8 mouse cellular contexts compared by ENCODE assay signal in the genomic region with DNA sequence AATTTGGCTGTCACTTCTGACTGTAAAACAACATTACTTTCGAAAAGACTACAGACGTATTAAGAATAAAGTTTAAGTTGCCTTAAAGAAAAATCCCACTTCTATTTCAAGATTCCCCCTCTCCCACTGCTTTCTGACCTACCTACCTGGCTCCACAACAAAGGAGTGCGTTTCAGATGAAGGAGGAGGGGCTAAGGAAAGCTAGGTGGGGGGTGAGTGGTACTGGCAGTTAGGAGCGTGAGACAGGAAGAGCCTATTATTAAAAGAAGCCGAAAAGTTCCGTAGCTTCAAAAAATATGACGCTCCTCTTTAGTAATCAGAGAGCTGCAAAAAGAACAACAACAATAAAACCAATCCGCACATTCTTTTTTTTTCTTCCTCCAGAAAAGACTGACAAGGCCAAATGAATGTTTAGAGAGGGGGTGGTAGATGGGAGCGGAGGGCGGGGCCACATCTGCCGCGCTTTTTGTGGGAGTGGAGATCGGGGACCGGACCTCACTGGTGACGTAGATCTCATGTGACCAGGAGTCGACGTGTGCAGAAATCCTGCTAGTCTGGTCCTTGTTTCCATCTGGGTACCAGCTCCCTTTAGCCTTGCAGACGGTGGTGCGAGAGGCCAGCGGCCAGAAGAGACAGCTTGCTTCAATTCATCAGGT. TPM values are rescaled to one million over a fixed set of nuclear protein-coding genes. Genes with fewer than 3 reads are reported as not detected.
DNase-seq lines count a peak whose midpoint lies in the region; ATAC-seq lines count a peak whose summit lies in the region.

A gene (plus strand): TSS at position 506 of the 656 bp plus-strand sequence.

- intact Hi-C loops in left cerebral cortex, postnatal 14 days (cut with DNase I) = no loop called here

- H3K4me2 ChIP-seq in intestine, embryonic 14.5 days (ENCODE audit: low read length) = peak within 1 kb of the TSS; percentile 43

- peak; percentile 89 for ATAC-seq in intestine, embryonic 14.5 days (replicated peaks; ENCODE audit: low FRiP score, low TSS enrichment, low read depth)

- H3K4me3 ChIP-seq in intestine, embryonic 14.5 days (ENCODE audit: low read depth, low read length) = peak within 1 kb of the TSS; percentile 66

- H3K27ac ChIP-seq in intestine, embryonic 14.5 days (ENCODE audit: low read depth) = peak within 1 kb of the TSS; percentile 88

- H3K36me3 ChIP-seq in intestine, embryonic 14.5 days (ENCODE audit: control insufficient read depth, insufficient read depth, low read length) = peaks cover 11% of the 10 kb centered on the region

- H3K27me3 ChIP-seq in intestine, embryonic 14.5 days (replicated peaks; ENCODE audit: control insufficient read depth, insufficient read depth, low read length) = no peaks in the 10 kb centered on the region

- H3K4me1 ChIP-seq in intestine, embryonic 14.5 days (replicated peaks; ENCODE audit: control insufficient read depth, insufficient read depth, low read length) = no peaks in the 10 kb centered on the region; the same call in 1 of the 2 replicates

- DNase-seq in adrenal gland, adult (ENCODE audit: inconsistent age in 2 of 2, low spot score in 1 of 2) = peak; percentile 84 to 92
- peak; percentile 88 for DNase-seq in embryo, embryonic 10.5 days (ENCODE audit: low spot score)
- peak; percentile 51 for DNase-seq in gastrocnemius, postnatal 25 days
- DNase-seq in intestine, embryonic 14.5 days (ENCODE audit: low spot score) = peak; percentile 84
- DNase-seq in left cerebral cortex, postnatal 14 days (ENCODE audit: low spot score in 2 of 2) = peak; percentile 52 to 68
- peak; percentile 85 for DNase-seq in mesoderm, embryonic 11.5 days (ENCODE audit: low read depth, low spot score)
- peak; percentile 54 to 59 for DNase-seq in right cerebral cortex, postnatal 36 days (ENCODE audit: low spot score in 2 of 2)
- peak; percentile 86 for DNase-seq in yolk sac, embryonic 10.5 days (ENCODE audit: low spot score)

- no peaks in the 10 kb centered on the region for H3K9me3 ChIP-seq in intestine, embryonic 14.5 days (ENCODE audit: control insufficient read depth, low read length)

- peak within 1 kb of the TSS; percentile 80 for H3K9ac ChIP-seq in intestine, embryonic 14.5 days (ENCODE audit: low read length)

- 25% methylated on average over 20 of the region's 20 CpGs for WGBS in intestine, embryonic 14.5 days

RNA-seq across cellular contexts. Expression of the gene that starts here (rescaled TPM):
- 10 to 100 TPM; 30.8 to 36.1 TPM for total RNA-seq in gastrocnemius, postnatal 25 days (2021)
- polyA plus RNA-seq in intestine, embryonic 14.5 days (2014; fragmentation: Nextera tagmentation; extraction: Ambion mirVana) = 628 and 670 TPM in 2 replicates
- total RNA-seq in left cerebral cortex, postnatal 14 days (2021) = 100 to 1,000 TPM in 1 of 2 experiments, 10 to 100 TPM in 1; 96.6 to 110 TPM

Comparison
In these comparisons a context has a peak if more than half of its experiments do, and no peak if none do; other contexts are left out.
1. Peak in every context shown above with its lines: DNase-seq, ATAC-seq, H3K4me3 ChIP-seq and H3K27ac ChIP-seq.